Mouse (Mus musculus): ENCODE results near the gene Prelid1. TPM values are rescaled to one million over a fixed set of nuclear protein-coding genes. Genes with fewer than 3 reads are reported as not detected.

The Prelid1 gene
- 472 and 529 TPM in 2 replicates for polyA plus RNA-seq (2016; fragmentation: Nextera tagmentation; extraction: Ambion mirVana)

DNA sequence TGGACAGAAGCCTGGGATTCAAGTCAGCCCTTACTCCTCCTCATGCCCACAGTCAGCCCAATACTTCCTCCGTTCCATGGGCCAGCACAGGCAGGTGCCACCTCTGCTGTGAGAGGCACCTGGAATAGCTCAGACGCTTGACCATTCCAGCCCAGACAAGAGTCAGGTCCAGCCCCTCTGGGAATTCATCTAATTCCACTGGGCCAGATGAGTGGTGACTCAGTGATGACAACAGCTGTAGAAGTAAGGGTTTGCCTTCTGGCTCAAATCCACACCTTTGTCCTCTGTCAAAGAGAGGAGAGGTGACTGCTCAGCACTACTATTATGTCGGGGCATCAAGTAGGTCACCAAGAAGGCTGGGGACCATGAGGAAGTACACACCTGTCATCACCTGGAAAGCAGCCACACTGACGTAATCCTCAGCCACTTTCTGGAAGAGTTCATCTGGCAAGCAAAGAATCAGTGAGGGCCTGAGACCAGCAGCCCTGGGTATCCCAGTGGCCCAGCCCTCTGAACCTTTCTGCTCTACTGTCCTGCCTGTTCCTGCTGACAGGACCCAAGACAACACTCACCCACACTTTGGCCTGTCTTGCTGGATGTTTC lies at the start of gene Prelid1:
Gene Prelid1 (plus strand): TSS at position 570 of the 603 bp plus-strand sequence.
- DNase-seq (ENCODE audit: low spot score) = no peak
- Histone ChIP-seq H3K9me3 (replicated peaks) (no peaks in the 10 kb centered on the region), H3K36me3 (peaks cover 80% of the 10 kb centered on the region), H3K27ac (peak within 1 kb of the TSS; percentile 93), H3K4me3 (peak within 1 kb of the TSS; percentile 96), H3K27me3 (ENCODE audit: low read depth, poor library complexity, severe bottlenecking) (no peaks in the 10 kb centered on the region), H3K4me1 (peaks cover 27% of the 10 kb centered on the region)
- 83% methylated on average over 4 of the region's 4 CpGs for WGBS

GRCm38 (mm10) chr13:55277203-55277602 lies 43.1 kb upstream of the Prelid1 start:
- Histone ChIP-seq H3K36me3 (peaks cover 93% of the 10 kb centered on the region), H3K27ac (no peak overlapping the region), H3K4me3 (no peak overlapping the region), H3K27me3 (ENCODE audit: low read depth, poor library complexity, severe bottlenecking) (no peaks in the 10 kb centered on the region), H3K9me3 (replicated peaks) (no peaks in the 10 kb centered on the region), H3K4me1 (no peaks in the 10 kb centered on the region)
- no peak for DNase-seq (ENCODE audit: low spot score)
- 88% methylated on average over 5 of the region's 5 CpGs for WGBS

GRCm38 (mm10) chr13:55277646-55278045 lies 42.7 kb upstream of the Prelid1 start:
- no peak for DNase-seq (ENCODE audit: low spot score)
- H3K27ac ChIP-seq = no peak overlapping the region
- no peaks in the 10 kb centered on the region for H3K27me3 ChIP-seq (ENCODE audit: low read depth, poor library complexity, severe bottlenecking)
- peaks cover 93% of the 10 kb centered on the region for H3K36me3 ChIP-seq
- no peak overlapping the region for H3K4me3 ChIP-seq
- no peaks in the 10 kb centered on the region for H3K4me1 ChIP-seq
- WGBS = 97% methylated on average over 5 of the region's 5 CpGs
- H3K9me3 ChIP-seq (replicated peaks) = no peaks in the 10 kb centered on the region

DNA sequence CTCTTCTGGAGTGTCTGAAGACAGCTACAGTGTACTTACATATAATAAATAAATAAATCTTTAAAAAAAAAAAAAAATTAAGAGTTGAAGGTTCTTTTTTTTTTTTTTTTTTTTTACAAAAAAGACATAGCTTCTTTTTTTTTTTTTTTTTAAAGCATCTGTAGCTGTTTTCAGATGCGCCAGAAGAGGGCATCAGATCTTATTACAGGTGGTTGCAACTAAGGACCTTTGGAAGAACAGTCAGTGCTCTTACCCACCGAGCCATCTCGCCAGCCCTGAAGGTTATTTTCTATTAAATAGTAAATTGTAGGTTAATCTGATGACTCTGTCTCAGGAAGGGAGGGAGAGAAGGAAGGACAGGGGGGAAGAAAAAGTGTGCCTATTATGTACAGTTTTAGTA lies 31.4 kb upstream of the Prelid1 start:
- DNase-seq (ENCODE audit: low spot score) = no peak
- Histone ChIP-seq H3K27ac (no peak overlapping the region), H3K36me3 (peaks cover 96% of the 10 kb centered on the region), H3K9me3 (replicated peaks) (no peaks in the 10 kb centered on the region), H3K4me3 (no peak overlapping the region), H3K4me1 (no peaks in the 10 kb centered on the region), H3K27me3 (ENCODE audit: low read depth, poor library complexity, severe bottlenecking) (no peaks in the 10 kb centered on the region)
- WGBS = 83% methylated on average over 3 of the region's 3 CpGs

DNA sequence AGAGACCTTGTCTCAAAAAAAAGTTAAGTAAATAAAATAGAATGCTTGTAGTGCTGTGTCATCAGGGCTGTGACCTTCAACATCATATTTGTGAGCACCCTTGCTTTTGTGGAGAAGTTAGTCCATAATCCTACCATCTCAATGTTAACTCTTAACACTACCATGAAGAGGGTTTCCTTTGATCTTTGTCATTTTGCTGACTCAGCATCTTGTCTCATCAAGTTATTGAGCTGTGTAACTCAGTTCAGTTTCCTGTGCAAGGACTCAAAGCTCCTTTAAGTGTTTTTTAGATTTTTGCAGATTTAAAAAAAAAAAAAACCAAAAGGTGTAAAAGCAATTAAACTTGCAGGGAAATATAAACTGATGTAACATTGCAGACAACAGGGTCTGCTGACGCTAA lies 23.5 kb upstream of the Prelid1 start:
- H3K27me3 ChIP-seq (ENCODE audit: low read depth, poor library complexity, severe bottlenecking) = no peaks in the 10 kb centered on the region
- no peak for DNase-seq (ENCODE audit: low spot score)
- 96% methylated on average over 1 of the region's 1 CpGs for WGBS
- peaks cover 99% of the 10 kb centered on the region for H3K36me3 ChIP-seq
- H3K4me1 ChIP-seq = no peaks in the 10 kb centered on the region
- H3K9me3 ChIP-seq (replicated peaks) = no peaks in the 10 kb centered on the region
- H3K4me3 ChIP-seq = no peak overlapping the region
- H3K27ac ChIP-seq = no peak overlapping the region

DNA sequence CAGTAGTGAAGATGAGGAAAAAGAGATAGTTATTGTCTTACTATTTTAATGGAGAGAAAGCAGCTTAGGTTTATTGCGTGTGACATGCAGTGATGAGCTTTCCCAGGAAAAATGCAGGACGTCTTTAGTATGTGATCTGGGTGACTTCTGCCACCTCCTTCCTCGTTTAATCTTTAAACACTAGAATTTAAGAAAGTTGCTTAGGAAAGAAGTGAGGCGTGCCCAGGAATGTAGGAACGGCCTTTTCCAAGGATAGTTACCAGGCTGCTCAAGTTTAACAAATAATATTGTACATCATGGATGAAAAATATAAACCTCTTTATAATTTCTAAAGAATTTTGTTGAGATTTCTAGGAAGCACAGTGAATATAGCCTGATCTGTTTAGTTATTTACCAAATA lies 19.4 kb upstream of the Prelid1 start:
- DNase-seq (ENCODE audit: low spot score) = no peak
- no peak overlapping the region for H3K27ac ChIP-seq
- no peak overlapping the region for H3K4me3 ChIP-seq
- WGBS = 91% methylated on average over 5 of the region's 5 CpGs
- H3K9me3 ChIP-seq (replicated peaks) = no peaks in the 10 kb centered on the region
- H3K36me3 ChIP-seq = peaks cover 100% of the 10 kb centered on the region
- no peaks in the 10 kb centered on the region for H3K4me1 ChIP-seq
- no peaks in the 10 kb centered on the region for H3K27me3 ChIP-seq (ENCODE audit: low read depth, poor library complexity, severe bottlenecking)

DNA sequence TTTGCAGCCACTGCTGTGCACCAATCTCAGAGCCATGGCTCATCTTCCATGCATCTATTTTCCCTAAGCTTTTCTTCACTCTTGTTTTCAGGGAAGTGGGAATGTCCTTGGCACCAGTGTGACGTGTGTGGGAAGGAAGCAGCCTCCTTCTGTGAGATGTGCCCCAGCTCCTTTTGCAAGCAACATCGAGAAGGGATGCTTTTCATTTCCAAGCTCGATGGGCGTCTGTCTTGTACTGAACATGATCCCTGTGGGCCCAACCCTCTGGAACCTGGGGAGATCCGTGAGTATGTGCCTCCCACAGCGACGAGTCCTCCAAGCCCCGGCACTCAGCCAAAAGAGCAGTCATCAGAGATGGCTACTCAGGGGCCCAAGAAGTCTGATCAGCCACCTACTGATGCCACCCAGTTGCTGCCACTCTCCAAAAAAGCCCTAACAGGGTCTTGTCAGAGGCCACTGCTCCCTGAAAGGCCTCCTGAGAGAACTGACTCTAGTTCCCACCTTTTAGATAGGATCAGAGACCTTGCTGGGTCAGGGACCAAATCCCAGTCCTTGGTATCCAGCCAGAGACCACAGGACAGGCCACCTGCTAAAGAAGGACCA lies 8.2 kb upstream of the Prelid1 start:
- peaks cover 99% of the 10 kb centered on the region for H3K36me3 ChIP-seq
- DNase-seq (ENCODE audit: low spot score) = no peak
- no peaks in the 10 kb centered on the region for H3K4me1 ChIP-seq

GRCm38 (mm10) chr13:55313051-55313450 lies 7.2 kb upstream of the Prelid1 start:
- Histone ChIP-seq H3K9me3 (replicated peaks) (no peaks in the 10 kb centered on the region), H3K36me3 (peaks cover 99% of the 10 kb centered on the region)

More for the DNA sequence above, 8.2 kb upstream of the Prelid1 start:
- Histone ChIP-seq H3K9me3 (replicated peaks) (no peaks in the 10 kb centered on the region), H3K27me3 (ENCODE audit: low read depth, poor library complexity, severe bottlenecking) (no peaks in the 10 kb centered on the region), H3K27ac (no peak overlapping the region), H3K4me3 (no peak overlapping the region)
- WGBS = 92% methylated on average over 8 of the region's 8 CpGs

GRCm38 (mm10) chr13:55314891-55315412 lies 5.3 kb upstream of the Prelid1 start:
- no peak overlapping the region for H3K4me3 ChIP-seq
- H3K36me3 ChIP-seq = peaks cover 100% of the 10 kb centered on the region
- no peak for DNase-seq (ENCODE audit: low spot score)
- H3K4me1 ChIP-seq = no peaks in the 10 kb centered on the region; the same call in 1 of the 2 replicates
- 94% methylated on average over 2 of the region's 2 CpGs for WGBS
- no peaks in the 10 kb centered on the region for H3K27me3 ChIP-seq (ENCODE audit: low read depth, poor library complexity, severe bottlenecking)
- H3K27ac ChIP-seq = no peak overlapping the region
- no peaks in the 10 kb centered on the region for H3K9me3 ChIP-seq (replicated peaks)

More at GRCm38 (mm10) chr13:55313051-55313450, 7.2 kb upstream of the Prelid1 start:
- Histone ChIP-seq H3K4me3 (no peak overlapping the region), H3K27ac (no peak overlapping the region), H3K27me3 (ENCODE audit: low read depth, poor library complexity, severe bottlenecking) (no peaks in the 10 kb centered on the region), H3K4me1 (no peaks in the 10 kb centered on the region)
- 91% methylated on average over 9 of the region's 9 CpGs for WGBS
- DNase-seq (ENCODE audit: low spot score) = no peak

DNA sequence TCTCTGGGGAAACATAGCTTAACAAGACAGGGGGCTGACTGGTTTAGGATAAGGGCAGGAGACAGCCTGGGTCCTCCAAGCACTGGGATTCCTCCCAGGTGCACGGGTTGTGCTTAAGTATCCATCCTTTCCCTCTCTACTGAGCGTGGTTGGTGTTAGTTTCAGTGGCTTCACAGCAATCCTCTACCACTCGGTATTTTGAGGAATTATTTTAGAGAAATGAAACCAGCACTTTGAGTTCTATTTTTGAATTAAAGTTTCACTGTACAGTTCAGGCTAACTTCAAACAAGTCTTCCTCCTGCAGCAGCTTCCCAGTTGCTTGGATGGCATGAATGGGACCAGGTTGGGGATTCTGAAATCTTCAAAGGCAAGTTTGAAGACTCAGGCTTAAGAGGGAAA lies 1.9 kb upstream of the Prelid1 start:
- WGBS = 86% methylated on average over 3 of the region's 3 CpGs
- H3K27ac ChIP-seq = no peak overlapping the region
- DNase-seq (ENCODE audit: low spot score) = no peak
- H3K9me3 ChIP-seq (replicated peaks) = no peaks in the 10 kb centered on the region
- no peaks in the 10 kb centered on the region for H3K27me3 ChIP-seq (ENCODE audit: low read depth, poor library complexity, severe bottlenecking)
- H3K4me3 ChIP-seq = no peak overlapping the region
- peaks cover 25% of the 10 kb centered on the region for H3K4me1 ChIP-seq
- peaks cover 81% of the 10 kb centered on the region for H3K36me3 ChIP-seq

GRCm38 (mm10) chr13:55321434-55322129 lies 1.3 kb downstream of the Prelid1 start, which contains the start of gene Rab24:
TSS of gene Rab24 (minus strand) at chr13:55321946.
- no peaks in the 10 kb centered on the region for H3K9me3 ChIP-seq (replicated peaks)
- H3K36me3 ChIP-seq = peaks cover 78% of the 10 kb centered on the region
- H3K27ac ChIP-seq = peak within 1 kb of the TSS; percentile 93
- peak within 1 kb of the TSS; percentile 96 for H3K4me3 ChIP-seq
- under 1% methylated on average over 73 of the region's 73 CpGs for WGBS
- no peaks in the 10 kb centered on the region for H3K27me3 ChIP-seq (ENCODE audit: low read depth, poor library complexity, severe bottlenecking)
- H3K4me1 ChIP-seq = peaks cover 31% of the 10 kb centered on the region
- DNase-seq (ENCODE audit: low spot score) = peak; percentile 95

DNA sequence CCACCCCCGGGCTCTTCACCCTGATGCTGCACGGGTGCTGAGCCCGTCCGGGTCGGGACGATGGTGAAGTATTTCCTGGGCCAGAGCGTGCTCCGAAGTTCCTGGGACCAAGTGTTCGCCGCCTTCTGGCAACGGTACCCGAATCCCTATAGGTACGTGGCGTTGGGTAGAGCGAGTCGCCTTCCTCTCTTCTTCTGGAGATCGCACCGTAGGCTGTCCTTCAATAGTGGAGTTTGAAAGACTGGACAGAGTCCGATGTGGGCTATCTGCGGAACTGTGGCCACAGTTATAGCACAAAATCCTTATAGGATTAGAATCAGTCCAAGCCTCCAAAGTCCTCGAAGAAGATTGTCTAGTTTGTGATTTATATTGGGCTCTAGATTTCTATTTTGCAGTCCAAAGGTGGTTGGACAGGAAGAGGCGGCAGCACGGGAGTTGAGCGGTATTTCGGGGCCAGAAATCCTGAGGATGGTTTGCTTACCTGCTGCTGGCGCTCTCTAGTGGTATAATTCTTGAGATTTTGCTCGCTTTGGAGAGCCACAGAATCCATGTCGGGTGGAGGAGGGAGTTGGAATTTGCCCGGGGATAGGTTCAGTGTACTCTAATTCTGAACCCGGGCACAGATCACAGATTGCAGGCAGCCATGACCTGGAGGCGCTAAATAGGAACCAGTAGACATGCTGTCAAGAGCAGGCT lies 2.0 kb downstream of the Prelid1 start:
- H3K9me3 ChIP-seq (replicated peaks) = no peaks in the 10 kb centered on the region
- peaks cover 31% of the 10 kb centered on the region for H3K4me1 ChIP-seq
- H3K4me3 ChIP-seq = peak overlapping the region; percentile 96
- no peak for DNase-seq (ENCODE audit: low spot score)
- H3K36me3 ChIP-seq = peaks cover 76% of the 10 kb centered on the region
- H3K27ac ChIP-seq = peak overlapping the region; percentile 93
- H3K27me3 ChIP-seq (ENCODE audit: low read depth, poor library complexity, severe bottlenecking) = no peaks in the 10 kb centered on the region
- 3% methylated on average over 31 of the region's 31 CpGs for WGBS

All from limb, embryonic 10.5 days (tissue).